Comparison of ENCODE assay signal across 7 mouse cellular contexts in the genomic region with DNA sequence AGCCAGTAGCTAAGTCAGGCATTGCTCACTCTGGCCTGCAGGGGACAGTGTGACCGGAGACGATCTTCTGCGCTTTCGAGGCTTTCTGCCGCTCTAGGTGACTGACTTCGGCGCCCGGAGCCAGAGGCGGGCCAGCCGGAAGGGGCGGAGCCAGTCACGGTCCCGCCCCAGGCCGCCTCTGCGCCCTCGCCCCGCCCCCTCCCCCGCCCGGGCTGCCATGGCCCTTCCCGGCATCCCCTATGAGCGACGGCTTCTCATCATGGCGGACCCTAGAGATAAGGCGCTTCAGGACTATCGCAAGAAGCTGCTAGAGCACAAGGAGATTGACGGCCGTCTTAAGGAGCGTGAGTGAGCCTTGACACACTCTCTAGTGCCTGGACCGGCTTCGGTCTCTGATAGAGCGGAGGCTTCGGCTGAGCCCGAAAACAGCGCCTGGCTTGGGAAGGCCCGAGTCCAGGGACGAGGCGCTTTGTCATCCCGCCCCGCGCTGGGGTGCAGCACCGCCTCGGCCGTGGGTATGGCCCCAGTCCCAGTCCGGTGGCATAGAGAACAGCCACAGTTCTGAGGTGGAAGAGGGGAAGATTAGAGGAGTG. TPM values are rescaled to one million over a fixed set of nuclear protein-coding genes. Genes with fewer than 3 reads are reported as not detected.
DNase-seq lines count a peak whose midpoint lies in the region; ATAC-seq and TF ChIP-seq lines count a peak whose summit lies in the region.

TSS of gene Psmc6 (plus strand) at position 200 of the 593 bp plus-strand sequence.

- H3K4me3 ChIP-seq in intestine, postnatal 0 days (ENCODE audit: low read depth, low read length): peak within 1 kb of the TSS; percentile 94
- H3K4me3 ChIP-seq in midbrain, embryonic 12.5 days: peak within 1 kb of the TSS; percentile 78
- peak within 1 kb of the TSS; percentile 88 for H3K4me3 ChIP-seq in small intestine, adult 2 months (ENCODE audit: low read depth, low read length)

- no peaks in the 10 kb centered on the region for H3K27me3 ChIP-seq in intestine, postnatal 0 days (replicated peaks; ENCODE audit: control insufficient read depth, insufficient read depth, low read length)
- H3K27me3 ChIP-seq in midbrain, embryonic 12.5 days: no peaks in the 10 kb centered on the region
- H3K27me3 ChIP-seq in small intestine, adult 2 months (ENCODE audit: control insufficient read depth, insufficient read depth, low read length): no peaks in the 10 kb centered on the region

- peak; percentile 88 for DNase-seq in adrenal gland, adult 8-10 months
- peak; percentile 93 for DNase-seq in embryo, embryonic 9.5 days (ENCODE audit: extremely low spot score)
- no peak for DNase-seq in gonadal fat pad, adult 2 months (ENCODE audit: low read depth)
- peak; percentile 93 for DNase-seq in left cerebral cortex, postnatal 4 days

- WGBS in intestine, postnatal 0 days: under 1% methylated on average over 44 of the region's 44 CpGs
- WGBS in midbrain, embryonic 12.5 days: under 1% methylated on average over 44 of the region's 44 CpGs
- under 1% methylated on average over 44 of the region's 44 CpGs for WGBS in small intestine, adult 2 months

- peak; percentile 87; the same call in 1 of the 2 replicates for TF ChIP-seq POLR2A in small intestine, adult 2 months (IDR thresholded peaks at IDR 0.05; ENCODE audit: low read depth, low read length)

- intact Hi-C loops in left cerebral cortex, postnatal 4 days (cut with DNase I): no loop called here

- H3K27ac ChIP-seq in intestine, postnatal 0 days (ENCODE audit: low read depth, low read length): peak within 1 kb of the TSS; percentile 91
- peak within 1 kb of the TSS; percentile 87 for H3K27ac ChIP-seq in midbrain, embryonic 12.5 days (replicated peaks)
- peak within 1 kb of the TSS; percentile 83 for H3K27ac ChIP-seq in small intestine, adult 2 months (ENCODE audit: insufficient read depth, low read depth, low read length)

- 0 out of 2 replicates have a peak, but pooled peaks cover 3% of the 10 kb centered on the region for H3K4me1 ChIP-seq in intestine, postnatal 0 days (replicated peaks; ENCODE audit: control insufficient read depth, insufficient read depth, low read length)
- peaks cover 14% of the 10 kb centered on the region for H3K4me1 ChIP-seq in midbrain, embryonic 12.5 days
- no peaks in the 10 kb centered on the region for H3K4me1 ChIP-seq in small intestine, adult 2 months (ENCODE audit: control insufficient read depth, insufficient read depth, insufficient read length, low read length)

- H3K9ac ChIP-seq in intestine, postnatal 0 days (ENCODE audit: low read depth, low read length): peak within 1 kb of the TSS; percentile 93
- peak within 1 kb of the TSS; percentile 93 for H3K9ac ChIP-seq in midbrain, embryonic 12.5 days (replicated peaks)

- H3K4me2 ChIP-seq in intestine, postnatal 0 days (replicated peaks; ENCODE audit: low read depth): peak within 1 kb of the TSS; percentile 77
- H3K4me2 ChIP-seq in midbrain, embryonic 12.5 days (replicated peaks): peak within 1 kb of the TSS; percentile 65

- peak; percentile 97 for ATAC-seq in intestine, postnatal 0 days
- peak; percentile 97 for ATAC-seq in midbrain, embryonic 12.5 days (ENCODE audit: low FRiP score, low read depth)

- H3K9me3 ChIP-seq in intestine, postnatal 0 days (ENCODE audit: control insufficient read depth): no peaks in the 10 kb centered on the region
- no peaks in the 10 kb centered on the region for H3K9me3 ChIP-seq in midbrain, embryonic 12.5 days

- H3K36me3 ChIP-seq in intestine, postnatal 0 days (ENCODE audit: control insufficient read depth, insufficient read depth): peaks cover 16% of the 10 kb centered on the region
- peaks cover 17% of the 10 kb centered on the region for H3K36me3 ChIP-seq in midbrain, embryonic 12.5 days
- H3K36me3 ChIP-seq in small intestine, adult 2 months (ENCODE audit: control insufficient read depth, insufficient read depth, low read length): peaks cover 18% of the 10 kb centered on the region

- TF ChIP-seq CTCF in intestine, postnatal 0 days (IDR thresholded peaks at IDR 0.05; ENCODE audit: low read depth): peak; percentile 96
- peak; percentile 96; the same call in 1 of the 2 replicates for TF ChIP-seq CTCF in small intestine, adult 2 months (IDR thresholded peaks at IDR 0.05; ENCODE audit: extremely low read depth, insufficient read length, insufficient replicate concordance, low read depth, low read length)

RNA-seq across cellular contexts. Expression of gene Psmc6, which starts in this region (rescaled TPM):
- total RNA-seq in adrenal gland, adult 8-10 months (2022): 100 to 1,000 TPM; 101 to 144 (median 136) TPM
- 29.3 and 35.1 TPM in 2 replicates for polyA plus RNA-seq in gonadal fat pad, adult 2 months (2012; rRNA removed)
- polyA plus RNA-seq in intestine, postnatal 0 days (2015; fragmentation: Nextera tagmentation; extraction: Ambion mirVana): 98.6 and 98.8 TPM in 2 replicates
- 100 to 1,000 TPM; 118 to 132 TPM for total RNA-seq in left cerebral cortex, postnatal 4 days (2021)
- polyA plus RNA-seq in midbrain, embryonic 12.5 days (2016; fragmentation: Nextera tagmentation; extraction: Ambion mirVana): 210 and 214 TPM in 2 replicates
- 3.3 and 4.8 TPM in 2 replicates for polyA plus RNA-seq in small intestine, adult 2 months (2012; rRNA removed)
